In the genomic region with DNA sequence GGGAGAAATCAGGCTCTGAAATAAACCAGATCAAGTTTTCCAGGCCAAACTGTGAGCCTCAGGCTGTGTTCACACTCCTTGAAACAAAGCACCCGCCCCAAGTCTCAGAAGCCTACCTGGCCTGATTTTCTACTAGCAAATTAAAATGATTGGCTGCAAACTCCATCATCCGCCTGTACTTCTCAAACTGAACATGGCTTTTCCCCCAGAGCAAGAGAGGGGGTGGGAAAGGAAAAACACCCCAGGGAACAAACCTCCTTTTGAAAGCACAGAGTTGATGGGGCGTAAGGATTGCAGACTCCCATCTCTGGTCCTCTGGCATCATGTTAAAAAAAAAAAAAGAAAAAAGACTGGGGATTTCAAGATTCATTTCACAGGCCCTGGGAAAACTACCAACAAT, we compare ENCODE assay signal across 9 mouse cellular contexts. TPM values are rescaled to one million over a fixed set of nuclear protein-coding genes. Genes with fewer than 3 reads are reported as not detected.
DNase-seq lines count a peak whose midpoint lies in the region; ATAC-seq lines count a peak whose summit lies in the region.
"Had no signal": no experiment of that assay in that cellular context is flagged by ENCODE, and none has a peak within 500 bp of the region (broad histone marks: within the 10 kb centered on the region; RNA-seq: fewer than 3 reads in every experiment).

No protein-coding gene starts in this region.

- no peaks in the 10 kb centered on the region for H3K27me3 ChIP-seq in heart, embryonic 15.5 days
- H3K27me3 ChIP-seq in embryonic facial prominence, embryonic 11.5 days (ENCODE audit: control insufficient read depth, insufficient read depth, low read length): no peaks in the 10 kb centered on the region
- H3K27me3 ChIP-seq in intestine, embryonic 15.5 days (replicated peaks): no peaks in the 10 kb centered on the region
- no peaks in the 10 kb centered on the region for H3K27me3 ChIP-seq in neural tube, embryonic 12.5 days (replicated peaks)

- H3K9me3 ChIP-seq in heart, embryonic 15.5 days (replicated peaks): no peaks in the 10 kb centered on the region
- no peaks in the 10 kb centered on the region for H3K9me3 ChIP-seq in embryonic facial prominence, embryonic 11.5 days (replicated peaks; ENCODE audit: control insufficient read depth, low read length)
- no peaks in the 10 kb centered on the region for H3K9me3 ChIP-seq in intestine, embryonic 15.5 days
- H3K9me3 ChIP-seq in neural tube, embryonic 12.5 days: no peaks in the 10 kb centered on the region

- no peak overlapping the region for H3K27ac ChIP-seq in heart, embryonic 15.5 days
- no peak overlapping the region for H3K27ac ChIP-seq in embryonic facial prominence, embryonic 11.5 days (replicated peaks; ENCODE audit: low read depth, low read length)
- H3K27ac ChIP-seq in intestine, embryonic 15.5 days: no peak overlapping the region
- H3K27ac ChIP-seq in neural tube, embryonic 12.5 days: no peak overlapping the region

- ATAC-seq in heart, embryonic 15.5 days (replicated peaks; ENCODE audit: insufficient number of reproducible peaks, insufficient read depth, low FRiP score, low read depth): no peak
- ATAC-seq in embryonic facial prominence, embryonic 11.5 days (replicated peaks; ENCODE audit: insufficient number of reproducible peaks, low FRiP score, low TSS enrichment, low read depth): no peak
- no peak for ATAC-seq in intestine, embryonic 15.5 days
- ATAC-seq in neural tube, embryonic 12.5 days (ENCODE audit: low FRiP score, low read depth): no peak

- H3K4me1 ChIP-seq in heart, embryonic 15.5 days (replicated peaks): peaks cover 29% of the 10 kb centered on the region
- no peaks in the 10 kb centered on the region for H3K4me1 ChIP-seq in embryonic facial prominence, embryonic 11.5 days (ENCODE audit: control insufficient read depth, insufficient read depth, low read length)
- H3K4me1 ChIP-seq in intestine, embryonic 15.5 days (replicated peaks): peaks cover 20% of the 10 kb centered on the region
- peaks cover 38% of the 10 kb centered on the region for H3K4me1 ChIP-seq in neural tube, embryonic 12.5 days

- no peak for DNase-seq in heart, adult 8-10 months (ENCODE audit: low spot score)
- no peak for DNase-seq in embryonic facial prominence, embryonic 11.5 days (ENCODE audit: low spot score)
- DNase-seq in spleen, postnatal 10 days (ENCODE audit: low spot score in 2 of 2): no peak
- DNase-seq in lung, postnatal 25 days (ENCODE audit: low spot score): no peak
- no peak for DNase-seq in cerebellum, adult 8-10 months
- DNase-seq: heart, adult 2 months had no signal

- 74% methylated on average over 3 of the region's 3 CpGs for WGBS in heart, embryonic 15.5 days
- 69% methylated on average over 3 of the region's 3 CpGs for WGBS in embryonic facial prominence, embryonic 11.5 days
- WGBS in intestine, embryonic 15.5 days: 45% methylated on average over 3 of the region's 3 CpGs
- 70% methylated on average over 3 of the region's 3 CpGs for WGBS in neural tube, embryonic 12.5 days

- peak overlapping the region; percentile 87 for H3K4me3 ChIP-seq in heart, embryonic 15.5 days
- peak overlapping the region; percentile 93 for H3K4me3 ChIP-seq in embryonic facial prominence, embryonic 11.5 days (ENCODE audit: low read depth, low read length)
- peak overlapping the region; percentile 73 for H3K4me3 ChIP-seq in intestine, embryonic 15.5 days (replicated peaks)
- peak overlapping the region; percentile 59 for H3K4me3 ChIP-seq in neural tube, embryonic 12.5 days

- peak overlapping the region; percentile 5; the same call in 1 of the 2 replicates for H3K9ac ChIP-seq in heart, embryonic 15.5 days
- peak overlapping the region; percentile 46; the same call in 1 of the 2 replicates for H3K9ac ChIP-seq in embryonic facial prominence, embryonic 11.5 days (replicated peaks; ENCODE audit: low read length)
- peak overlapping the region; percentile 78 for H3K9ac ChIP-seq in intestine, embryonic 15.5 days
- H3K9ac ChIP-seq in neural tube, embryonic 12.5 days: peak overlapping the region; percentile 76

- H3K36me3 ChIP-seq in heart, embryonic 15.5 days: no peaks in the 10 kb centered on the region
- H3K36me3 ChIP-seq in embryonic facial prominence, embryonic 11.5 days (replicated peaks; ENCODE audit: control insufficient read depth, insufficient read depth, low read depth, low read length): 0 out of 2 replicates have a peak, but pooled peaks cover 2% of the 10 kb centered on the region
- peaks cover 7% of the 10 kb centered on the region; the same call in 1 of the 2 replicates for H3K36me3 ChIP-seq in intestine, embryonic 15.5 days
- H3K36me3 ChIP-seq in neural tube, embryonic 12.5 days: peaks cover 7% of the 10 kb centered on the region; the same call in 1 of the 2 replicates

- H3K4me2 ChIP-seq in heart, embryonic 15.5 days: peak overlapping the region; percentile 95
- peak overlapping the region; percentile 87 for H3K4me2 ChIP-seq in embryonic facial prominence, embryonic 11.5 days (ENCODE audit: low read depth, low read length)
- H3K4me2 ChIP-seq in intestine, embryonic 15.5 days (replicated peaks): peak overlapping the region; percentile 79
- peak overlapping the region; percentile 71 for H3K4me2 ChIP-seq in neural tube, embryonic 12.5 days (replicated peaks)

RNA-seq across cellular contexts. Expression of a gene that starts 15.1 kb away (rescaled TPM):
- 349 and 431 TPM in 2 replicates for polyA plus RNA-seq in heart, embryonic 15.5 days (2015; fragmentation: Nextera tagmentation; extraction: Ambion mirVana)
- total RNA-seq in heart, adult 8-10 months (2022): 100 to 1,000 TPM; 539 to 688 (median 589) TPM
- polyA plus RNA-seq in embryonic facial prominence, embryonic 11.5 days (2014; fragmentation: Nextera tagmentation; extraction: Ambion mirVana): 667 and 692 TPM in 2 replicates
- 610 and 639 TPM in 2 replicates for polyA plus RNA-seq in intestine, embryonic 15.5 days (2015; fragmentation: Nextera tagmentation; extraction: Ambion mirVana)
- polyA plus RNA-seq in neural tube, embryonic 12.5 days (2016; fragmentation: Nextera tagmentation; extraction: Ambion mirVana): 760 and 802 TPM in 2 replicates

RNA-seq across cellular contexts. Expression of a gene that starts 15.3 kb away (rescaled TPM):
- polyA plus RNA-seq in heart, embryonic 15.5 days (2015; fragmentation: Nextera tagmentation; extraction: Ambion mirVana): 36.7 and 47.2 TPM in 2 replicates
- 10 to 100 TPM; 11.0 to 14.2 (median 12.6) TPM for total RNA-seq in heart, adult 8-10 months (2022)
- 54.4 and 61.4 TPM in 2 replicates for polyA plus RNA-seq in embryonic facial prominence, embryonic 11.5 days (2014; fragmentation: Nextera tagmentation; extraction: Ambion mirVana)
- 47.0 and 48.2 TPM in 2 replicates for polyA plus RNA-seq in intestine, embryonic 15.5 days (2015; fragmentation: Nextera tagmentation; extraction: Ambion mirVana)
- 60.2 and 63.0 TPM in 2 replicates for polyA plus RNA-seq in neural tube, embryonic 12.5 days (2016; fragmentation: Nextera tagmentation; extraction: Ambion mirVana)

RNA-seq across cellular contexts. Expression of a gene that starts 26.2 kb away (rescaled TPM):
- polyA plus RNA-seq in heart, embryonic 15.5 days (2015; fragmentation: Nextera tagmentation; extraction: Ambion mirVana): 537 and 672 TPM in 2 replicates
- total RNA-seq in heart, adult 8-10 months (2022): 100 to 1,000 TPM; 561 to 765 (median 683) TPM
- polyA plus RNA-seq in embryonic facial prominence, embryonic 11.5 days (2014; fragmentation: Nextera tagmentation; extraction: Ambion mirVana): 327 and 351 TPM in 2 replicates
- polyA plus RNA-seq in intestine, embryonic 15.5 days (2015; fragmentation: Nextera tagmentation; extraction: Ambion mirVana): 370 and 398 TPM in 2 replicates
- 343 and 361 TPM in 2 replicates for polyA plus RNA-seq in neural tube, embryonic 12.5 days (2016; fragmentation: Nextera tagmentation; extraction: Ambion mirVana)

RNA-seq across cellular contexts. Expression of a gene that starts 57.1 kb away (rescaled TPM):
- not detected in 2 replicates for polyA plus RNA-seq in heart, embryonic 15.5 days (2015; fragmentation: Nextera tagmentation; extraction: Ambion mirVana)
- not detected for total RNA-seq in heart, adult 8-10 months (2022)
- not detected in 2 replicates for polyA plus RNA-seq in embryonic facial prominence, embryonic 11.5 days (2014; fragmentation: Nextera tagmentation; extraction: Ambion mirVana)
- polyA plus RNA-seq in intestine, embryonic 15.5 days (2015; fragmentation: Nextera tagmentation; extraction: Ambion mirVana): not detected in 2 replicates
- polyA plus RNA-seq in neural tube, embryonic 12.5 days (2016; fragmentation: Nextera tagmentation; extraction: Ambion mirVana): not detected in 2 replicates
- total RNA-seq: heart, adult 2 months had no signal
- polyA plus RNA-seq: heart, adult 2 months had no signal

RNA-seq across cellular contexts. Expression of a gene that starts 59.8 kb away (rescaled TPM):
- 127 and 141 TPM in 2 replicates for polyA plus RNA-seq in heart, embryonic 15.5 days (2015; fragmentation: Nextera tagmentation; extraction: Ambion mirVana)
- 10 to 100 TPM; 21.4 to 25.1 (median 23.3) TPM for total RNA-seq in heart, adult 8-10 months (2022)
- 169 and 177 TPM in 2 replicates for polyA plus RNA-seq in embryonic facial prominence, embryonic 11.5 days (2014; fragmentation: Nextera tagmentation; extraction: Ambion mirVana)
- 163 and 166 TPM in 2 replicates for polyA plus RNA-seq in intestine, embryonic 15.5 days (2015; fragmentation: Nextera tagmentation; extraction: Ambion mirVana)
- polyA plus RNA-seq in neural tube, embryonic 12.5 days (2016; fragmentation: Nextera tagmentation; extraction: Ambion mirVana): 182 and 186 TPM in 2 replicates

Comparison
In these comparisons a context has a peak if more than half of its experiments do, and no peak if none do; other contexts are left out.
1. H3K9ac ChIP-seq: peak in every context shown above with its lines; median percentile 78 in intestine, embryonic 15.5 days; 76 in neural tube, embryonic 12.5 days; 46 in embryonic facial prominence, embryonic 11.5 days; 5 in heart, embryonic 15.5 days.